Mouse (Mus musculus) kidney, postnatal 10 days (tissue): Measurements from ENCODE around the gene Pycr2.
A peak's percentile ranks its signal among the peaks of the same experiment; 100 is the strongest.
"Not testable (repeated sequence)": the region's sequence is repeated elsewhere in the genome, so short reads cannot be mapped to it uniquely, and the experiment has no call there.

Experiments
- DNase-seq: peaks from one replicate; pipeline ENCODE4 v3.0.0; 2021; ENCODE audit warnings: mixed read lengths

The Pycr2 gene

GRCm38 (mm10) chr1:180904039-180904814 lies at the start of gene Pycr2:
Gene Pycr2 (plus strand): TSS chr1:180904293.
- DNase-seq: peak; percentile 97

- no peak for DNase-seq
These were observed 45.3 kb upstream of the Pycr2 start for GRCm38 (mm10) chr1:180858763-180859162.

- no peak for DNase-seq
These were observed 44.1 kb upstream of the Pycr2 start for GRCm38 (mm10) chr1:180860030-180860429.

- peak; percentile 34 for DNase-seq
These were observed 40.5 kb upstream of the Pycr2 start for GRCm38 (mm10) chr1:180863606-180864005.

- no peak for DNase-seq
These were observed 38.1 kb upstream of the Pycr2 start for GRCm38 (mm10) chr1:180866001-180866400.

GRCm38 (mm10) chr1:180870122-180870650 lies 33.9 kb upstream of the Pycr2 start:
- no peak for DNase-seq

GRCm38 (mm10) chr1:180873861-180874484 lies 30.1 kb upstream of the Pycr2 start:
- DNase-seq: peak; percentile 76

GRCm38 (mm10) chr1:180874615-180875014 lies 29.5 kb upstream of the Pycr2 start:
- no peak for DNase-seq

GRCm38 (mm10) chr1:180875126-180875525 lies 29.0 kb upstream of the Pycr2 start:
- no peak for DNase-seq

- DNase-seq: no peak
These were observed 26.6 kb upstream of the Pycr2 start for GRCm38 (mm10) chr1:180877466-180877865.

GRCm38 (mm10) chr1:180881768-180882167 lies 22.3 kb upstream of the Pycr2 start:
- DNase-seq: no peak

- DNase-seq: no peak
These were observed 20.4 kb upstream of the Pycr2 start for GRCm38 (mm10) chr1:180883731-180884130.

GRCm38 (mm10) chr1:180884484-180884883 lies 19.6 kb upstream of the Pycr2 start:
- DNase-seq: no peak

- DNase-seq: peak; percentile 91
These were observed 15.5 kb upstream of the Pycr2 start for GRCm38 (mm10) chr1:180888556-180889042.

- DNase-seq: no peak
These were observed 14.9 kb upstream of the Pycr2 start for GRCm38 (mm10) chr1:180889172-180889571.

GRCm38 (mm10) chr1:180889841-180890240 lies 14.3 kb upstream of the Pycr2 start:
- DNase-seq: no peak

- DNase-seq: no peak
These were observed 11.3 kb upstream of the Pycr2 start, which contains the start of gene Lefty2 for GRCm38 (mm10) chr1:180892808-180893207. Gene Lefty2 (plus strand): TSS chr1:180893108.

- DNase-seq: not testable (repeated sequence)
These were observed 9.8 kb upstream of the Pycr2 start for GRCm38 (mm10) chr1:180894088-180894987.

- DNase-seq: no peak
These were observed 3.0 kb upstream of the Pycr2 start for GRCm38 (mm10) chr1:180901107-180901506.

- no peak for DNase-seq
These were observed 1.2 kb upstream of the Pycr2 start for GRCm38 (mm10) chr1:180902915-180903314.

GRCm38 (mm10) chr1:180903666-180904038 lies 441 bp upstream of the Pycr2 start:
- peak; percentile 49 for DNase-seq

GRCm38 (mm10) chr1:180904815-180905080 lies 655 bp downstream of the Pycr2 start:
- no peak for DNase-seq

GRCm38 (mm10) chr1:180905307-180905706 lies 1.2 kb downstream of the Pycr2 start:
- no peak for DNase-seq
